Mouse (Mus musculus): ENCODE results near the gene Aak1. TPM values are rescaled to one million over a fixed set of nuclear protein-coding genes. Genes with fewer than 3 reads are reported as not detected.
"Not testable (repeated sequence)": the region's sequence is repeated elsewhere in the genome, so short reads cannot be mapped to it uniquely, and the experiment has no call there.

Gene Aak1
- polyA plus RNA-seq, 1 experiment from 2014 or later, result 13.7 TPM

DNA sequence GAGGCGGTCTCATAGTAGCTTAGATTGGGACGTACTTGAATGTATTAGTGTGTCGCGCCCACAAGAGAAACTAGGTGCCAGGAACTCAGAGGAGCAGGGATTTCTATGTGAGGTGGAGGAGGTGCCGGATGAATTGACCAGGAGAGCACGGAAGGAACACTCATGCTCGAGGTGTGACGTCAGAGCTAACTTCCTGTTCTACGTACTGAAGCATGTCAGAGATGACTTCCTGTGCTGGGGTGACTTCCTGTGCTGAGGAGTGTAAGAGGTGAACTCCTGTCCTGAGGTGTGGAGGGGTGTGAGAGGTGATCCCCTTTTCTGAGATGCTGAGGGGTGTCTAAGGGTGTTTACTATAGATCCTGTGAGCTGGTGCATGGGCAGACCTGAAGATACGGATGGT is 22.5 kb downstream of the Aak1 start:
- no peak overlapping the region for H3K4me2 ChIP-seq (ENCODE audit: low read depth, low read length)
- H3K4me1 ChIP-seq (ENCODE audit: control insufficient read depth, insufficient read depth, low read length), result peaks cover 9% of the 10 kb centered on the region; the same call in 1 of the 2 replicates
- no peak overlapping the region for H3K9ac ChIP-seq (ENCODE audit: low read length)
- no peaks in the 10 kb centered on the region for H3K27me3 ChIP-seq (ENCODE audit: control insufficient read depth, insufficient read depth, low read length)
- no peak overlapping the region for H3K27ac ChIP-seq (ENCODE audit: low read length)
- no peaks in the 10 kb centered on the region for H3K9me3 ChIP-seq (replicated peaks; ENCODE audit: control insufficient read depth, low read length)
- WGBS, result 91% methylated on average over 10 of the region's 10 CpGs
- no peak overlapping the region for H3K4me3 ChIP-seq (replicated peaks; ENCODE audit: low read length)
- H3K36me3 ChIP-seq (ENCODE audit: control insufficient read depth, insufficient read depth, low read length), result no peaks in the 10 kb centered on the region
- ATAC-seq (ENCODE audit: insufficient read depth, low FRiP score), result no peak

DNA sequence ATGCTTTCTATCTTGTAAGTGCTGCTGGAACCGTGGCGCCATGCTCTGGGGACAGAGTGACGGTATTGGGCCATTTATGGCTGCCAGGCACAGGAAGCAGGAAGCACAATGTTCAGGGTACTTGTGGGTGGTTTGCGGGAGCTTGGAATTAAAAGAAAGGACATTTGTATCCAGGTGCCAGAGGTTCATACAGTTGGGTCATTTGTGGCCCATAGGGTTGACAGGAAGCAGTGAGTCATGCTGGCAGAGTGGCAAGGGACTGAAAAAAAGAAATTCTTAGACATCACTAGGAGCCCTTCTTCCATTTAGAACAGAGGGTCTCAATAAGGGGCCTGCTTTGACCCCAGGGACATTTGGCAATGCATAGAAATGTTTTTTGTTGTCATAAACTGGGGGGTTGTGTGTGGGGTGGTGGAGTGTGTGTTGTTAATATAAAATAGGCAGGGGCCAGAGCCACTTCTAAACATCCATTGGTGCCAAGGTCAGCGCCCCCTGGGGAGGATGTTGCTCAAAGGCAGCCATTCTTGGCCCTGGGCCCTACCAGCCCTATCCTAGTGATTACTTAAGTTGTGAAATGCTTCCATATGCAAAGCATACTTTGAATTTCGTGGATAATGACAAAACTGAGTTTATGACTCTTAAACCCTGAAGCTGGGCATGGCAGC is 25.5 kb downstream of the Aak1 start:
- H3K36me3 ChIP-seq (ENCODE audit: control insufficient read depth, insufficient read depth, low read length), result no peaks in the 10 kb centered on the region
- H3K9ac ChIP-seq (ENCODE audit: low read length), result no peak overlapping the region
- no peaks in the 10 kb centered on the region for H3K27me3 ChIP-seq (ENCODE audit: control insufficient read depth, insufficient read depth, low read length)
- H3K27ac ChIP-seq (ENCODE audit: low read length), result no peak overlapping the region; the same call in 1 of the 2 replicates
- H3K4me3 ChIP-seq (replicated peaks; ENCODE audit: low read length), result no peak overlapping the region
- no peak for ATAC-seq (ENCODE audit: insufficient read depth, low FRiP score)
- H3K4me2 ChIP-seq (ENCODE audit: low read depth, low read length), result no peak overlapping the region
- no peaks in the 10 kb centered on the region for H3K9me3 ChIP-seq (replicated peaks; ENCODE audit: control insufficient read depth, low read length)
- 0 out of 2 replicates have a peak, but pooled peaks cover 7% of the 10 kb centered on the region for H3K4me1 ChIP-seq (ENCODE audit: control insufficient read depth, insufficient read depth, low read length)
- 81% methylated on average over 6 of the region's 6 CpGs for WGBS

DNA sequence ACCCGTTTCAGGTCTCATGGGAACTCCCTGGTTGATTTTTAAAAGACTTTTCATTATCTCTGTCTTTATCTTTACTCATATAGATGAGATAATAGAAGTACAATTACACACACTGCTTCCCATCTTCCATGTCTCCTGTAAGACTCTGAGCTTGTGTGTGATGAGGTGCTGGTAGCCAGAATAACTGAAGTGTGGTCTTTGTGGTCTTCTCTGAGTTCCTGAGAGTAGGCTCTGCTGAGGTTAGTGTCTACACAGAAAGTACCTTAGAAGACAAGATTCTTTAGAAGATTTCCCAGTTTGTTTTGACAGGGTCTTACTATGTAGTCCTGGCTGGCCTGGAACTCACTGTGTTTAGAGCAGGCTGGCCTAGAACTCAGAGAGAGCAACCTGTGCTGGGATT is 27.1 kb downstream of the Aak1 start:
- ATAC-seq (ENCODE audit: insufficient read depth, low FRiP score), result no peak
- Histone ChIP-seq H3K4me2 (ENCODE audit: low read depth, low read length) (no peak overlapping the region), H3K27me3 (ENCODE audit: control insufficient read depth, insufficient read depth, low read length) (no peaks in the 10 kb centered on the region), H3K9ac (ENCODE audit: low read length) (no peak overlapping the region), H3K9me3 (replicated peaks; ENCODE audit: control insufficient read depth, low read length) (no peaks in the 10 kb centered on the region), H3K4me3 (replicated peaks; ENCODE audit: low read length) (no peak overlapping the region), H3K27ac (ENCODE audit: low read length) (no peak overlapping the region), H3K36me3 (ENCODE audit: control insufficient read depth, insufficient read depth, low read length) (no peaks in the 10 kb centered on the region), H3K4me1 (ENCODE audit: control insufficient read depth, insufficient read depth, low read length) (0 out of 2 replicates have a peak, but pooled peaks cover 7% of the 10 kb centered on the region)
- WGBS, result 67% methylated on average over 1 of the region's 1 CpGs

DNA sequence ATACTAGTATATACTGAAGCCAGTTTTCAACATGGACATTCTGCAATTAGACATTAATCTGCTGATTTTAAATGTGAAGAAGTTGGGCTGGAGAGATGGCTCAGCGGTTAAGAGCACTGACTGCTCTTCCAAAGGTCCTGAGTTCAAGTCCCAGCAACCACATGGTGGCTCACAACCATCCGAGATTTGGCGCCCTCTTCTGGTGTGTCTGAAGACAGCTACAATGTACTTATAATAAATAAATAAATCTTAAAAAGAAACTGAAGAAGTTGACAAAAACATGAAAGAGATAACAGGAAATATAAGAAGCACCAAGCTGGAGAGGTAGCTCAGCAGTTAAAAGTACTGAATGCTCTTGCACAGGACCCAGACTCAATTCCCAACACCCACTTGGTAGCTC is 29.3 kb downstream of the Aak1 start:
- H3K27me3 ChIP-seq (ENCODE audit: control insufficient read depth, insufficient read depth, low read length); H3K9ac ChIP-seq (ENCODE audit: low read length); H3K4me1 ChIP-seq (ENCODE audit: control insufficient read depth, insufficient read depth, low read length); H3K4me2 ChIP-seq (ENCODE audit: low read depth, low read length); H3K9me3 ChIP-seq (replicated peaks; ENCODE audit: control insufficient read depth, low read length); ATAC-seq (ENCODE audit: insufficient read depth, low FRiP score); H3K4me3 ChIP-seq (replicated peaks; ENCODE audit: low read length); H3K36me3 ChIP-seq (ENCODE audit: control insufficient read depth, insufficient read depth, low read length); H3K27ac ChIP-seq (ENCODE audit: low read length): not testable (repeated sequence)
- 79% methylated on average over 3 of the region's 3 CpGs for WGBS

DNA sequence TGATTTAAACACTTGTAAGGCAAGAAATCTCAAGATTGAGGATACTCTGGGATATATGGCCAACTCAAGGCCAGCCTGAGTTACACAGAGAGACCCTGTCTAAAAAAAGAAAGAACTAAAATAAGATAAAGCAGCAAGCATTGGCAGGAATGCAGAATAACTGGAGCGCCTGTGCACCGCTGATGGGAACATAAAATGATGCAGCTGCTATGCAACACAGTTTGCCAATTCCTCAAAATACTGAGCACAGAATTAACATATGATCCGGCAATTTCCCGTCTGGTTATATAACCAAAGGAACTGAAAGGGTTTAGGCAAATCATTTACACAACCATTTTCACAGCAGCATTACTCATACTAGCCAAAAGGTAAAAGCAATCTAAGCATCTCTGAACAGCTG is 30.0 kb downstream of the Aak1 start:
- 56% methylated on average over 4 of the region's 4 CpGs for WGBS
- no peak for ATAC-seq (ENCODE audit: insufficient read depth, low FRiP score)

DNA sequence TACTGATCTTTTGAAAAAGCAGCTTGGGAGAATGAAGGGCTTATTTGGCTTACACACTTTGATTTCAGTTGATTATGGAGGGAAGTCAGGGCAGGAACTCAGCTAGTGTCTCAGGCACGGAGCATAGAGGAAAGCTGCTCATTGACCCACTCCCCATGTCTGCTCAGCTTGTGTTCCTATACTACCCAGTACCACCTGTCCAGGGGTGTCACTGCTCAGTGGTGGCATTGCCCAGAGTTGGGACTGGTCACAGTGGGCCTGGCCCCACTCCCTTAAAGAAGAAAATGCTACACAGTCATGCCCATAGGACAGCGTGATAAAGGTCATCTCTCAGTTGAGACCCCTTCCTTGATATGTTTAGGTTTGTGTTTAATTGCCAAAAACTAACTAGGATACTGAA is 34.9 kb downstream of the Aak1 start:
- Histone ChIP-seq H3K4me1 (ENCODE audit: control insufficient read depth, insufficient read depth, low read length) (no peaks in the 10 kb centered on the region), H3K4me3 (replicated peaks; ENCODE audit: low read length) (no peak overlapping the region), H3K9ac (ENCODE audit: low read length) (no peak overlapping the region), H3K36me3 (ENCODE audit: control insufficient read depth, insufficient read depth, low read length) (no peaks in the 10 kb centered on the region), H3K9me3 (replicated peaks; ENCODE audit: control insufficient read depth, low read length) (no peaks in the 10 kb centered on the region), H3K27me3 (ENCODE audit: control insufficient read depth, insufficient read depth, low read length) (no peaks in the 10 kb centered on the region), H3K4me2 (ENCODE audit: low read depth, low read length) (no peak overlapping the region), H3K27ac (ENCODE audit: low read length) (no peak overlapping the region)
- no peak for ATAC-seq (ENCODE audit: insufficient read depth, low FRiP score)
- WGBS, result 75% methylated on average over 2 of the region's 2 CpGs

More for the DNA sequence above, 30.0 kb downstream of the Aak1 start:
- no peak overlapping the region for H3K9ac ChIP-seq (ENCODE audit: low read length)
- H3K27ac ChIP-seq (ENCODE audit: low read length), result no peak overlapping the region
- no peaks in the 10 kb centered on the region for H3K36me3 ChIP-seq (ENCODE audit: control insufficient read depth, insufficient read depth, low read length)
- no peaks in the 10 kb centered on the region for H3K9me3 ChIP-seq (replicated peaks; ENCODE audit: control insufficient read depth, low read length)
- H3K4me1 ChIP-seq (ENCODE audit: control insufficient read depth, insufficient read depth, low read length), result 0 out of 2 replicates have a peak, but pooled peaks cover 5% of the 10 kb centered on the region
- no peaks in the 10 kb centered on the region for H3K27me3 ChIP-seq (ENCODE audit: control insufficient read depth, insufficient read depth, low read length)
- H3K4me3 ChIP-seq (replicated peaks; ENCODE audit: low read length), result no peak overlapping the region
- no peak overlapping the region for H3K4me2 ChIP-seq (ENCODE audit: low read depth, low read length)

DNA sequence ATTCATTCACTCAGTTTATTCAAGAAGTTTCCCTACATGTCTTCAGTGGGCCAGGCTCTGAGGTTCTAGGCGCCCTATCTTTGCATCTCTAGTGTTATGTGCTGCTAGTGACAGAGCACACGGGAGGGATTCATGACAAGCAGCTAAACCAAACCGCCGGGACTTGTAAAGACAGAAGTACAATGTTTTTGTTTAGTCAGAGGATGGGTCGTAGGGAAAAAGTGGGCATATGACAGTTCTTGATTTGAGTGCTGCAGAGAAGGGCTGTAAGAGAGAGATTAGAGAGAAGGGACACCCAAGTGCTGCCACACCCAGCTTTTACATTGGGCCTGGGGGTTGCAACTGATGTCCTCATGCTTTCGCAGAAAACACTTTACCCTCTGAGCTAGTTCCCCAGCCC is 35.4 kb downstream of the Aak1 start:
- H3K9ac ChIP-seq (ENCODE audit: low read length), result no peak overlapping the region
- no peaks in the 10 kb centered on the region for H3K27me3 ChIP-seq (ENCODE audit: control insufficient read depth, insufficient read depth, low read length)
- H3K36me3 ChIP-seq (ENCODE audit: control insufficient read depth, insufficient read depth, low read length), result no peaks in the 10 kb centered on the region
- H3K4me3 ChIP-seq (replicated peaks; ENCODE audit: low read length), result no peak overlapping the region
- 74% methylated on average over 6 of the region's 6 CpGs for WGBS
- H3K27ac ChIP-seq (ENCODE audit: low read length), result no peak overlapping the region
- no peaks in the 10 kb centered on the region for H3K4me1 ChIP-seq (ENCODE audit: control insufficient read depth, insufficient read depth, low read length)
- no peak overlapping the region for H3K4me2 ChIP-seq (ENCODE audit: low read depth, low read length)
- no peaks in the 10 kb centered on the region for H3K9me3 ChIP-seq (replicated peaks; ENCODE audit: control insufficient read depth, low read length)
- ATAC-seq (ENCODE audit: insufficient read depth, low FRiP score), result no peak

DNA sequence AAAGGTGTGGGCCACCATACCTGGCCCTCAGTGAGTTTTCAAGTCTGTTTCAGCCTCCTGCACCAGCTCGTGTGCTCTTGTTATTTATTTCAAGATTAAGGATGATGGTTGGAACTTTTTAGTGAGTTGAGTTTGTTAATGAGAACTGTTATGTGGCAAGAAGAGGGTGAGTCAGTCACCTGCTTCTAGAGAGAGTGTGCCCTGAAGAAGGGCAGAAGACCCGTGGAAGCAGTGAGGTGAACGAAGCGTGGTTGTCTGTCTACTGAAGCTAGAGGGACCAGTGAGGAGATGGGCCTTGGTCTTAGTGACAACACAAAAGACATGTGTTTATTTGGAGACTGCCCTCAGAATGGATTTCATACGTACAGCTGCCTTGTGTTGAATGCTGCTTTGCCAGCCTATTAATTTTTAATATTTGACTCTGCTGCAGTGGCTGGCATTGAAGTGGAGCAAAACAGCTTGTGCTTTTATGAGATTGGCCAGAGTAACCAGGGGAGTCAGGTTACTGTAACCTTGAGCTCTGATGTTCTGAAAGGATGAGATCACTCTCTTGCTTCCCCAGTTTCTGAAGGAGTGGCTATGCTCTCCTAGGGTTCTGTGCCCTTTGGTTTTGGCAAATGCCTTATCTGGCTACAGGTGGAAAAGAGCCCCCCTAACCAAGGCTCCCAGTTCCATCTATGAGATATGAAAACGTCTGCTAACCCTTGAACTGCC is 36.7 kb downstream of the Aak1 start:
- Histone ChIP-seq H3K27ac (ENCODE audit: low read length) (no peak overlapping the region), H3K4me3 (replicated peaks; ENCODE audit: low read length) (no peak overlapping the region), H3K4me1 (ENCODE audit: control insufficient read depth, insufficient read depth, low read length) (no peaks in the 10 kb centered on the region), H3K9ac (ENCODE audit: low read length) (no peak overlapping the region), H3K27me3 (ENCODE audit: control insufficient read depth, insufficient read depth, low read length) (no peaks in the 10 kb centered on the region), H3K4me2 (ENCODE audit: low read depth, low read length) (no peak overlapping the region), H3K9me3 (replicated peaks; ENCODE audit: control insufficient read depth, low read length) (no peaks in the 10 kb centered on the region), H3K36me3 (ENCODE audit: control insufficient read depth, insufficient read depth, low read length) (no peaks in the 10 kb centered on the region)
- no peak; the same call in 1 of the 2 replicates for ATAC-seq (ENCODE audit: insufficient read depth, low FRiP score)
- 54% methylated on average over 6 of the region's 6 CpGs for WGBS

DNA sequence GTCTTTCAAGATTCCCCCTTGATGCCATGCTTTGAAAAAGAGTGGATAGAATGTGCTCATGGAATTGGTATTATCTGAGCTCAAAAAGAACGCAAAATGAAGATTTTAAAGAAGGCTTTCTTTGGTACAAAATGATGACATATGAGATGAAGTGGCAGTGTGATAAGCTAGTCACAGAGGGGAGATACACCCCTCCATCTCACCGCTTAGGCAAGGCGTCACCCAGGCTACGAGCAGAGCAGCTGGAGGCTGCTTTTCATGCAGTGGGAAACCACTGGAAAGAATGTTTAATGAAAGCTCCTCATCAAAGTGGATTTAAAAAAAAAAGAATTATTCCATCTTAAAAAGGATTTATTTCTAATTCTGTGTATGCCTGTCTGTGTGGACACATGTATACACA is 37.5 kb downstream of the Aak1 start:
- Histone ChIP-seq H3K4me1 (ENCODE audit: control insufficient read depth, insufficient read depth, low read length) (no peaks in the 10 kb centered on the region), H3K27ac (ENCODE audit: low read length) (no peak overlapping the region), H3K9ac (ENCODE audit: low read length) (no peak overlapping the region), H3K27me3 (ENCODE audit: control insufficient read depth, insufficient read depth, low read length) (no peaks in the 10 kb centered on the region), H3K36me3 (ENCODE audit: control insufficient read depth, insufficient read depth, low read length) (no peaks in the 10 kb centered on the region), H3K4me2 (ENCODE audit: low read depth, low read length) (no peak overlapping the region), H3K9me3 (replicated peaks; ENCODE audit: control insufficient read depth, low read length) (no peaks in the 10 kb centered on the region), H3K4me3 (replicated peaks; ENCODE audit: low read length) (no peak overlapping the region)
- WGBS, result 82% methylated on average over 4 of the region's 4 CpGs
- ATAC-seq (ENCODE audit: insufficient read depth, low FRiP score), result no peak

Data from stomach, embryonic 16.5 days (tissue).